Mouse (Mus musculus): Measurements from ENCODE around the gene Ins2. TPM values are rescaled to one million over a fixed set of nuclear protein-coding genes. Genes with fewer than 3 reads are reported as not detected.

Ins2 gene
- total and polyA plus RNA-seq, 3 experiments = not detected

DNA sequence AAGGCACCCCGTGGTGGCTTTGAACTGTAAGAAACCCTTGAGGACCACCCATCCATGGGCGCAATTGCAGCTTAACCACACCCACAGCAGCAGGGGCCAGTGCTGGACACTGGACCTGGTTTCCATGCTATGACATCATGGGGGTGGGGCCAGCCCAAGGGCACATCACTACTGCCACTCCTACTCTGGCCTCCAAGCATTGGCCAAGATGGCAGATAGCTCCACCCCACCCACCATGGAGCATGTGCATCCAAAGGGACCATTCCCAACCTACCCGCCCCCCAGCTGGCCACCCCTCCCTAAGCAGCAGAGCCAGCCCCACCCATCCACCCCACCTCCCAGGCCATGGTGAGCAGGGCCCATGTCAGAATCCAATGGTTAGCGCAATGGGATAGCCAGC lies 87.1 kb downstream of the Ins2 start:
- Histone ChIP-seq H3K4me3 (ENCODE audit: control insufficient read depth in 1 of 2, insufficient read depth in 1 of 2, low read depth in 2 of 2, low read length in 2 of 2) (no peak overlapping the region), H3K27ac (ENCODE audit: control insufficient read depth, low read depth, low read length) (no peak overlapping the region), H3K4me1 (ENCODE audit: control insufficient read depth in 1 of 2, insufficient read depth in 2 of 2, low read length in 2 of 2) (no peaks in the 10 kb centered on the region), H3K27me3 (ENCODE audit: control insufficient read depth in 1 of 2, insufficient read depth in 2 of 2, low read length in 2 of 2) (no peaks in the 10 kb centered on the region), H3K79me2 (ENCODE audit: control insufficient read depth, insufficient read depth, low read length, poor library complexity) (no peaks in the 10 kb centered on the region), H3K36me3 (ENCODE audit: control insufficient read depth in 1 of 2, insufficient read depth in 2 of 2, low read length in 2 of 2) (no peaks in the 10 kb centered on the region), H3K9ac (ENCODE audit: control insufficient read depth, low read depth, low read length, poor library complexity, severe bottlenecking) (no peak overlapping the region), H3K9me3 (replicated peaks; ENCODE audit: insufficient read depth, low read length) (no peaks in the 10 kb centered on the region)
- no peak for DNase-seq (ENCODE audit: low read depth, low spot score)
- TF ChIP-seq BHLHE40 (IDR thresholded peaks at IDR 0.05; ENCODE audit: borderline replicate concordance, low read depth, low read length) = no peak
- no peak for TF ChIP-seq NRF1 (IDR thresholded peaks at IDR 0.05; ENCODE audit: insufficient read depth, low read depth, low read length, poor library complexity, severe bottlenecking)
- TF ChIP-seq KAT2A (conservative IDR thresholded peaks at IDR 0.05; ENCODE audit: low read depth, low read length) = no peak
- TF ChIP-seq SIN3A (IDR thresholded peaks at IDR 0.05; ENCODE audit: low read length) = no peak
- no peak for TF ChIP-seq USF1 (IDR thresholded peaks at IDR 0.05; ENCODE audit: low read depth, low read length)
- TF ChIP-seq MAZ (IDR thresholded peaks at IDR 0.05; ENCODE audit: low read depth, low read length) = no peak
- TF ChIP-seq HCFC1 (IDR thresholded peaks at IDR 0.05; ENCODE audit: low read depth, low read length) = no peak
- no peak for TF ChIP-seq RAD21 (IDR thresholded peaks at IDR 0.05; ENCODE audit: low read depth, low read length)
- TF ChIP-seq ELF1 (IDR thresholded peaks at IDR 0.05; ENCODE audit: low read depth, low read length) = no peak
- no peak for TF ChIP-seq JUND (IDR thresholded peaks at IDR 0.05; ENCODE audit: low read depth, low read length)
- TF ChIP-seq POLR2AphosphoS2 (IDR thresholded peaks at IDR 0.05; ENCODE audit: low read length) = no peak
- TF ChIP-seq MAFK (IDR thresholded peaks at IDR 0.05; ENCODE audit: borderline replicate concordance, low read depth, low read length) = no peak
- TF ChIP-seq POLR2A (IDR thresholded peaks at IDR 0.05; ENCODE audit: control insufficient read depth in 1 of 2, insufficient read depth in 1 of 2, low read depth in 1 of 2, low read length in 2 of 2, poor library complexity in 1 of 2) = no peak
- TF ChIP-seq MEF2A (IDR thresholded peaks at IDR 0.05; ENCODE audit: extremely low read depth, insufficient replicate concordance, low read depth, low read length, poor library complexity, severe bottlenecking) = no peak
- TF ChIP-seq EP300 (IDR thresholded peaks at IDR 0.05; ENCODE audit: low read depth in 1 of 2, low read length in 2 of 2) = no peak
- TF ChIP-seq CTCF (IDR thresholded peaks at IDR 0.05 in 2 of 3, conservative IDR thresholded peaks at IDR 0.05 in 1 of 3; ENCODE audit: control insufficient read depth in 1 of 3, insufficient read depth in 1 of 3, low read depth in 2 of 3, low read length in 3 of 3, poor library complexity in 1 of 3, severe bottlenecking in 1 of 3) = no peak

GRCm38 (mm10) chr7:142655633-142656032 lies 87.5 kb downstream of the Ins2 start:
- TF ChIP-seq MXI1 (IDR thresholded peaks at IDR 0.05; ENCODE audit: low read depth, low read length) (no peak), ZNF384 (IDR thresholded peaks at IDR 0.05; ENCODE audit: low read depth, low read length) (no peak), BHLHE40 (IDR thresholded peaks at IDR 0.05; ENCODE audit: borderline replicate concordance, low read depth, low read length) (no peak), ZKSCAN1 (IDR thresholded peaks at IDR 0.05; ENCODE audit: low read depth, low read length) (no peak), MAX (IDR thresholded peaks at IDR 0.05; ENCODE audit: low read length) (no peak), EP300 (IDR thresholded peaks at IDR 0.05; ENCODE audit: low read depth in 1 of 2, low read length in 2 of 2) (no peak), SIN3A (IDR thresholded peaks at IDR 0.05; ENCODE audit: low read length) (no peak), POLR2AphosphoS2 (IDR thresholded peaks at IDR 0.05; ENCODE audit: low read length) (no peak)
- Histone ChIP-seq H3K4me3 (ENCODE audit: control insufficient read depth in 1 of 2, insufficient read depth in 1 of 2, low read depth in 2 of 2, low read length in 2 of 2) (no peak overlapping the region), H3K9me3 (replicated peaks; ENCODE audit: insufficient read depth, low read length) (no peaks in the 10 kb centered on the region), H3K79me2 (ENCODE audit: control insufficient read depth, insufficient read depth, low read length, poor library complexity) (no peaks in the 10 kb centered on the region), H3K4me1 (ENCODE audit: control insufficient read depth in 1 of 2, insufficient read depth in 2 of 2, low read length in 2 of 2) (no peaks in the 10 kb centered on the region), H3K9ac (ENCODE audit: control insufficient read depth, low read depth, low read length, poor library complexity, severe bottlenecking) (no peak overlapping the region), H3K27me3 (ENCODE audit: control insufficient read depth in 1 of 2, insufficient read depth in 2 of 2, low read length in 2 of 2) (no peaks in the 10 kb centered on the region), H3K36me3 (ENCODE audit: control insufficient read depth in 1 of 2, insufficient read depth in 2 of 2, low read length in 2 of 2) (no peaks in the 10 kb centered on the region), H3K27ac (ENCODE audit: control insufficient read depth, low read depth, low read length) (no peak overlapping the region)
- no peak for DNase-seq (ENCODE audit: low read depth, low spot score)
